Mouse (Mus musculus) ES-E14 (cell line): ENCODE data around the gene Tomm34. TPM values are rescaled to one million over a fixed set of nuclear protein-coding genes. Genes with fewer than 3 reads are reported as not detected.

Experiments used
- DNase-seq: peaks from one replicate; pipeline ENCODE4 v3.0.0-alpha.2; 2013; ENCODE audit warnings: low read depth, low spot score
- H3K27ac ChIP-seq: 2 replicates; pipeline ENCODE4 v1.5.1; 2012; ENCODE audit warnings: low read depth, mild to moderate bottlenecking, low read length, moderate library complexity, mixed read lengths; ENCODE audit not compliant: poor library complexity, insufficient read depth, severe bottlenecking
- H3K36me3 ChIP-seq: 2 replicates; pipeline ENCODE4 v1.6.1; 2012; ENCODE audit warnings: mild to moderate bottlenecking, low read length, moderate library complexity, mixed read lengths; ENCODE audit not compliant: control insufficient read depth, poor library complexity, insufficient read depth, severe bottlenecking
- H3K4me1 ChIP-seq, 2 experiments: fragments of 150-350 bp in 1 of 2; sonication (generic) in 1 of 2; 2 replicates each; pipeline ENCODE4 v1.6.1; 2012; ENCODE audit warnings: low read length in 2 of 2, mild to moderate bottlenecking in 1 of 2, mixed read lengths in 1 of 2; ENCODE audit not compliant: control insufficient read depth in 2 of 2, insufficient read depth in 2 of 2, poor library complexity in 1 of 2
- H3K4me3 ChIP-seq, 2 experiments: fragments of 150-350 bp in 1 of 2; sonication (generic) in 1 of 2; 2 replicates each; pipeline ENCODE4 v1.5.1; 2012; ENCODE audit warnings: low read length in 2 of 2, low read depth in 1 of 2, mild to moderate bottlenecking in 1 of 2, mixed read lengths in 1 of 2; ENCODE audit not compliant: insufficient read depth in 1 of 2, poor library complexity in 1 of 2, severe bottlenecking in 1 of 2
- H3K9ac ChIP-seq: 2 replicates; pipeline ENCODE4 v1.6.1; 2012; ENCODE audit warnings: low read depth, mild to moderate bottlenecking, low read length, mixed read lengths; ENCODE audit not compliant: poor library complexity, insufficient read depth, severe bottlenecking
- H3K9me3 ChIP-seq: fragments of 150-350 bp; sonication (generic); 2 replicates; pipeline ENCODE4 v1.6.1; 2012; ENCODE audit warnings: low read depth, mild to moderate bottlenecking, low read length; ENCODE audit not compliant: control insufficient read depth, insufficient read depth
- CHD2 ChIP-seq: IDR thresholded peaks from 2 replicates; pipeline ENCODE4 v1.6.1; 2014; ENCODE audit warnings: mild to moderate bottlenecking, low read depth, low read length, inconsistent platforms
- HCFC1 ChIP-seq: IDR thresholded peaks from 2 replicates; pipeline ENCODE4 v1.6.1; 2012; ENCODE audit warnings: low read length, inconsistent platforms, borderline replicate concordance; ENCODE audit not compliant: insufficient read depth
- MAFK ChIP-seq: IDR thresholded peaks from 2 replicates; pipeline ENCODE4 v1.6.1; 2014; ENCODE audit warnings: mild to moderate bottlenecking, low read depth, low read length, inconsistent platforms; ENCODE audit not compliant: insufficient read depth
- ZC3H11A ChIP-seq: IDR thresholded peaks from 2 replicates; pipeline ENCODE4 v1.6.1; 2012; ENCODE audit warnings: low read depth, mild to moderate bottlenecking, inconsistent platforms, low read length, borderline replicate concordance
- ZNF384 ChIP-seq: IDR thresholded peaks from 2 replicates; pipeline ENCODE4 v1.6.1; 2012; ENCODE audit warnings: low read depth, low read length, inconsistent platforms
- in situ Hi-C, 2 experiments: fragments of 600-800 bp; cut with MboI; formaldehyde crosslinking; loops; one replicate each; pipeline ENCODE4 v1.15.1; 2025; ENCODE audit warnings: low sequenced_read_pairs in 2 of 2, inconsistent platforms in 1 of 2; ENCODE audit not compliant: unreplicated experiment in 2 of 2
- total RNA-seq: library from RNA; depleted of rRNA; stranded (reverse); fragments of 300-350 nt; gene quantifications from 2 replicates; pipeline ENCODE4 v1.2.3, GENCODE M21; 2012; rRNA removed

The Tomm34 gene
- total RNA-seq, 1 experiment: 41.5 TPM

- Histone ChIP-seq H3K36me3 (peaks cover 9% of the 10 kb centered on the region; the same call in 1 of the 2 replicates), H3K4me1 (peaks cover 1 to 4% of the 10 kb centered on the region in 2 experiments; a peak in 2 of 4 replicates), H3K9me3 (no peaks in the 10 kb centered on the region), H3K9ac (no peak overlapping the region), H3K4me3 (no peak overlapping the region), H3K27ac (no peak overlapping the region)
- TF ChIP-seq MAFK: no peak
- no peak for TF ChIP-seq ZNF384
- no peak for TF ChIP-seq HCFC1
- no peak for TF ChIP-seq CHD2
- TF ChIP-seq ZC3H11A: no peak
- in situ Hi-C loops: no loop called here
- no peak for DNase-seq
These were observed 61.7 kb downstream of the Tomm34 start for GRCm38 (mm10) chr2:164009227-164009626.

GRCm38 (mm10) chr2:164007987-164008545, 62.9 kb downstream of the Tomm34 start:
- Histone ChIP-seq H3K4me3 (no peak overlapping the region), H3K27ac (no peak overlapping the region), H3K4me1 (peaks cover 1 to 7% of the 10 kb centered on the region in 2 experiments; a peak in 2 of 4 replicates), H3K9me3 (no peaks in the 10 kb centered on the region), H3K36me3 (peaks cover 9% of the 10 kb centered on the region; the same call in 1 of the 2 replicates), H3K9ac (no peak overlapping the region)
- in situ Hi-C loops: no loop called here
- TF ChIP-seq MAFK: no peak
- no peak for TF ChIP-seq ZNF384
- no peak for TF ChIP-seq HCFC1
- TF ChIP-seq ZC3H11A: no peak
- no peak for TF ChIP-seq CHD2
- DNase-seq: no peak

GRCm38 (mm10) chr2:164007547-164007946, 63.4 kb downstream of the Tomm34 start:
- Histone ChIP-seq H3K4me3 (peak overlapping the region; percentile 8 to 45; a peak in 3 of 4 replicates), H3K9ac (no peak overlapping the region), H3K9me3 (no peaks in the 10 kb centered on the region), H3K36me3 (peaks cover 9% of the 10 kb centered on the region; the same call in 1 of the 2 replicates), H3K27ac (no peak overlapping the region), H3K4me1 (peaks cover 1 to 7% of the 10 kb centered on the region in 2 experiments; a peak in 2 of 4 replicates)
- TF ChIP-seq ZC3H11A (no peak), ZNF384 (no peak), CHD2 (no peak), HCFC1 (no peak), MAFK (no peak)
- DNase-seq: no peak
- in situ Hi-C loops: no loop called here

- Histone ChIP-seq H3K27ac (no peak overlapping the region; the same call in 1 of the 2 replicates), H3K4me3 (peak overlapping the region; percentile 13 to 45; a peak in 3 of 4 replicates), H3K9me3 (no peaks in the 10 kb centered on the region), H3K4me1 (peaks cover 1 to 7% of the 10 kb centered on the region in 2 experiments; a peak in 2 of 4 replicates), H3K36me3 (peaks cover 9% of the 10 kb centered on the region; the same call in 1 of the 2 replicates), H3K9ac (0 out of 2 replicates have a peak overlapping the region, but pooled peaks have one; percentile 13)
- TF ChIP-seq CHD2: no peak
- no peak for TF ChIP-seq HCFC1
- no peak for DNase-seq
- in situ Hi-C loops: no loop called here
These were observed 64.0 kb downstream of the Tomm34 start for GRCm38 (mm10) chr2:164006932-164007331.

GRCm38 (mm10) chr2:164004503-164004902, 66.5 kb downstream of the Tomm34 start:
- H3K4me1 ChIP-seq: peaks cover 1 to 7% of the 10 kb centered on the region in 2 experiments; a peak in 2 of 4 replicates
- H3K9me3 ChIP-seq: no peaks in the 10 kb centered on the region
- H3K4me3 ChIP-seq: no peak overlapping the region
- DNase-seq: no peak
- H3K27ac ChIP-seq: no peak overlapping the region
- no peak overlapping the region for H3K9ac ChIP-seq
- TF ChIP-seq ZNF384 (no peak), ZC3H11A (no peak), MAFK (no peak), CHD2 (no peak), HCFC1 (no peak)
- peaks cover 1% of the 10 kb centered on the region; the same call in 1 of the 2 replicates for H3K36me3 ChIP-seq
- in situ Hi-C loops: no loop called here

Other genes with a start within 250 kb of the Tomm34 start
- not detected in 2 replicates for gene Kcnk15, start 217.5 kb downstream of the Tomm34 start, total RNA-seq
- gene Rims4, start 152.5 kb downstream of the Tomm34 start, total RNA-seq: 0.98 and 1.5 TPM in 2 replicates
- 44.3 and 65.9 TPM in 2 replicates for gene Ywhab, start 76.2 kb downstream of the Tomm34 start, total RNA-seq
- 0.16 TPM in 1 of 2 replicates, not detected in the other for gene Pabpc1l, start 45.7 kb downstream of the Tomm34 start, total RNA-seq
- 51.1 and 58.5 TPM in 2 replicates for gene Stk4, start 847 bp downstream of the Tomm34 start, total RNA-seq
- gene Kcns1, start 99.9 kb upstream of the Tomm34 start, total RNA-seq: 0.80 and 0.90 TPM in 2 replicates
- gene Wfdc5, start 111.6 kb upstream of the Tomm34 start, total RNA-seq: not detected in 2 replicates
- not detected in 2 replicates for gene Wfdc12, start 119.4 kb upstream of the Tomm34 start, total RNA-seq
- gene Wfdc15a, start 129.0 kb upstream of the Tomm34 start, total RNA-seq: 4.4 and 11.9 TPM in 2 replicates
- not detected in 2 replicates for gene Wfdc15b, start 150.5 kb upstream of the Tomm34 start, total RNA-seq
- not detected in 2 replicates for gene Svs2, start 167.3 kb upstream of the Tomm34 start, total RNA-seq
- not detected in 2 replicates for gene Svs3b, start 185.5 kb upstream of the Tomm34 start, total RNA-seq
- gene Svs4, start 207.3 kb upstream of the Tomm34 start, total RNA-seq: not detected in 2 replicates
- gene Svs3a, start 218.1 kb upstream of the Tomm34 start, total RNA-seq: not detected in 2 replicates
- gene Svs6, start 245.6 kb upstream of the Tomm34 start, total RNA-seq: not detected in 2 replicates